Mouse (Mus musculus) E14TG2a.4 (cell line): ENCODE results near the gene Mrps25.

ENCODE experiments used
- H3K27me3 ChIP-seq: 2 replicates; pipeline ENCODE4 v1.6.1; 2014; ENCODE audit warnings: low read length, control low read depth; ENCODE audit not compliant: insufficient read depth
- H3K36me3 ChIP-seq: 2 replicates; pipeline ENCODE4 v1.6.1; 2014; ENCODE audit warnings: low read length, control low read depth; ENCODE audit not compliant: insufficient read depth
- H3K4me1 ChIP-seq: replicated peaks from 2 replicates; pipeline ENCODE4 v1.6.1; 2014; ENCODE audit warnings: low read depth, low read length, control low read depth
- H3K4me3 ChIP-seq: replicated peaks from 2 replicates; pipeline ENCODE4 v1.5.1; 2014; ENCODE audit warnings: mild to moderate bottlenecking, low read length
- H3K9me3 ChIP-seq: 2 replicates; pipeline ENCODE4 v1.6.1; 2014; ENCODE audit warnings: low read length, control low read depth
- CTCF ChIP-seq: conservative IDR thresholded peaks from 2 replicates; pipeline ENCODE4 v1.5.1; 2014; ENCODE audit warnings: low read length
- NANOG ChIP-seq: IDR thresholded peaks from 2 replicates; pipeline ENCODE4 v1.6.1; 2014; ENCODE audit warnings: borderline replicate concordance, low read length, mixed read lengths
- POU5F1 ChIP-seq: IDR thresholded peaks from 2 replicates; pipeline ENCODE4 v1.6.1; 2014; ENCODE audit warnings: low read length, borderline replicate concordance

Gene Mrps25

GRCm38 (mm10) chr6:92183621-92184131 is at the start of gene Mrps25:
Gene Mrps25, minus strand, starts transcription at chr6:92184033.
- Histone ChIP-seq H3K4me3 (peak within 1 kb of the TSS; percentile 98), H3K4me1 (peaks cover 31% of the 10 kb centered on the region), H3K9me3 (peaks cover 19% of the 10 kb centered on the region), H3K36me3 (peaks cover 53% of the 10 kb centered on the region), H3K27me3 (no peaks in the 10 kb centered on the region)
- TF ChIP-seq CTCF (no peak), POU5F1 (no peak), NANOG (no peak)

GRCm38 (mm10) chr6:92231762-92232161 is 47.9 kb upstream of the Mrps25 start:
- Histone ChIP-seq H3K9me3 (no peaks in the 10 kb centered on the region), H3K4me1 (peaks cover 27% of the 10 kb centered on the region)
- TF ChIP-seq POU5F1 (no peak), CTCF (no peak), NANOG (no peak)

GRCm38 (mm10) chr6:92231356-92231755 is 47.5 kb upstream of the Mrps25 start:
- H3K4me1 ChIP-seq = peaks cover 27% of the 10 kb centered on the region

More at GRCm38 (mm10) chr6:92231762-92232161, 47.9 kb upstream of the Mrps25 start:
- H3K36me3 ChIP-seq = no peaks in the 10 kb centered on the region
- H3K4me3 ChIP-seq = no peak overlapping the region
- H3K27me3 ChIP-seq = no peaks in the 10 kb centered on the region

GRCm38 (mm10) chr6:92229586-92229985 is 45.8 kb upstream of the Mrps25 start:
- no peaks in the 10 kb centered on the region for H3K9me3 ChIP-seq
- H3K4me1 ChIP-seq = peaks cover 27% of the 10 kb centered on the region
- TF ChIP-seq NANOG (no peak), POU5F1 (no peak), CTCF (no peak)
- no peaks in the 10 kb centered on the region for H3K36me3 ChIP-seq
- no peak overlapping the region for H3K4me3 ChIP-seq
- no peaks in the 10 kb centered on the region for H3K27me3 ChIP-seq

More at GRCm38 (mm10) chr6:92231356-92231755, 47.5 kb upstream of the Mrps25 start:
- Histone ChIP-seq H3K4me3 (no peak overlapping the region), H3K36me3 (no peaks in the 10 kb centered on the region), H3K27me3 (no peaks in the 10 kb centered on the region), H3K9me3 (no peaks in the 10 kb centered on the region)
- TF ChIP-seq POU5F1 (no peak), NANOG (no peak), CTCF (no peak)

- TF ChIP-seq CTCF = no peak
- TF ChIP-seq NANOG = no peak
- TF ChIP-seq POU5F1 = no peak
Observed at GRCm38 (mm10) chr6:92229103-92229502, 45.3 kb upstream of the Mrps25 start.

GRCm38 (mm10) chr6:92224981-92225380 is 41.1 kb upstream of the Mrps25 start:
- no peaks in the 10 kb centered on the region for H3K27me3 ChIP-seq
- TF ChIP-seq NANOG = no peak
- no peak for TF ChIP-seq POU5F1
- H3K9me3 ChIP-seq = no peaks in the 10 kb centered on the region
- H3K4me1 ChIP-seq = peaks cover 33% of the 10 kb centered on the region
- no peak overlapping the region for H3K4me3 ChIP-seq
- H3K36me3 ChIP-seq = no peaks in the 10 kb centered on the region

More at GRCm38 (mm10) chr6:92229103-92229502, 45.3 kb upstream of the Mrps25 start:
- Histone ChIP-seq H3K27me3 (no peaks in the 10 kb centered on the region), H3K36me3 (no peaks in the 10 kb centered on the region), H3K9me3 (no peaks in the 10 kb centered on the region), H3K4me3 (no peak overlapping the region), H3K4me1 (peaks cover 27% of the 10 kb centered on the region)

GRCm38 (mm10) chr6:92222021-92222420 is 38.2 kb upstream of the Mrps25 start:
- H3K4me3 ChIP-seq = no peak overlapping the region
- H3K4me1 ChIP-seq = peaks cover 20% of the 10 kb centered on the region
- H3K36me3 ChIP-seq = no peaks in the 10 kb centered on the region
- no peak for TF ChIP-seq POU5F1
- no peak for TF ChIP-seq CTCF
- TF ChIP-seq NANOG = no peak
- no peaks in the 10 kb centered on the region for H3K27me3 ChIP-seq
- no peaks in the 10 kb centered on the region for H3K9me3 ChIP-seq

- H3K9me3 ChIP-seq = no peaks in the 10 kb centered on the region
- H3K36me3 ChIP-seq = no peaks in the 10 kb centered on the region
- TF ChIP-seq NANOG (no peak), POU5F1 (no peak), CTCF (no peak)
- H3K4me3 ChIP-seq = no peak overlapping the region
- H3K4me1 ChIP-seq = peaks cover 20% of the 10 kb centered on the region
- no peaks in the 10 kb centered on the region for H3K27me3 ChIP-seq
Observed at GRCm38 (mm10) chr6:92221604-92222003, 37.8 kb upstream of the Mrps25 start.

GRCm38 (mm10) chr6:92219445-92219844 is 35.6 kb upstream of the Mrps25 start:
- Histone ChIP-seq H3K4me3 (no peak overlapping the region), H3K27me3 (no peaks in the 10 kb centered on the region), H3K36me3 (no peaks in the 10 kb centered on the region), H3K4me1 (peaks cover 26% of the 10 kb centered on the region), H3K9me3 (no peaks in the 10 kb centered on the region)
- TF ChIP-seq CTCF (peak; percentile 63), NANOG (no peak), POU5F1 (no peak)
